Mouse (Mus musculus): Measurements from ENCODE around the gene Kcna7. TPM values are rescaled to one million over a fixed set of nuclear protein-coding genes. Genes with fewer than 3 reads are reported as not detected.

Kcna7 gene
- total and polyA plus RNA-seq, 2 experiments from 2014 or later = 0.06 TPM; not detected in 1

DNA sequence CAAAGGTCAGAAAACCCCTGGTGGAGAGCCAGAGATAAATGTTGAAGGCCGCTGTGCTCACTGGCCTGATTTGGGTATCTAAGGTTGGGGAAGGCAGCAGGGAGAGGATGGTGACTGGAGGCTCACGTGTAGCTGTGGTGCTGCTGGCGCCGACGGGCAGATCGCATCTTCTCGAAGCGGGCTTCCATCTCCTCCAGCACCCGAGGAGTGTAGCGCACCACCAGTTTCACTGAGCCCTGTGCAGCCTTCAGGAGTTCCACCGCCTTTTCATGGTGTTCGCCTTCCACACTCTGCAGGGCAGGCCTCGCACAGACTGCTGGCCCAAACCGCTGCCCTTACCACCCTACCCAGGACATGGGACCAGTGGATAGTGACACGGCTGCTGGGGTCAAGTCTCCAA is 37.3 kb upstream of the Kcna7 start:
- peaks cover 24% of the 10 kb centered on the region; the same call in 1 of the 2 replicates for H3K4me1 ChIP-seq (ENCODE audit: insufficient read depth, low read length)
- 75% methylated on average over 15 of the region's 15 CpGs for WGBS
- H3K9me3 ChIP-seq (ENCODE audit: low read length) = no peaks in the 10 kb centered on the region
- ATAC-seq (ENCODE audit: low FRiP score) = no peak
- no peak for TF ChIP-seq CTCF (IDR thresholded peaks at IDR 0.05)
- H3K4me2 ChIP-seq (ENCODE audit: low read depth, low read length, poor library complexity, severe bottlenecking) = peak overlapping the region; percentile 80
- H3K27me3 ChIP-seq (ENCODE audit: insufficient read depth, low read length) = no peaks in the 10 kb centered on the region
- H3K36me3 ChIP-seq (ENCODE audit: insufficient read depth, low read length) = peaks cover 3% of the 10 kb centered on the region; the same call in 1 of the 2 replicates
- H3K27ac ChIP-seq (ENCODE audit: low read depth, low read length) = no peak overlapping the region
- peak overlapping the region; percentile 86 for H3K4me3 ChIP-seq (ENCODE audit: low read depth, low read length)
- DNase-seq (ENCODE audit: low spot score) = no peak
- H3K9ac ChIP-seq (replicated peaks; ENCODE audit: low read length, poor library complexity, severe bottlenecking) = peak overlapping the region; percentile 63

DNA sequence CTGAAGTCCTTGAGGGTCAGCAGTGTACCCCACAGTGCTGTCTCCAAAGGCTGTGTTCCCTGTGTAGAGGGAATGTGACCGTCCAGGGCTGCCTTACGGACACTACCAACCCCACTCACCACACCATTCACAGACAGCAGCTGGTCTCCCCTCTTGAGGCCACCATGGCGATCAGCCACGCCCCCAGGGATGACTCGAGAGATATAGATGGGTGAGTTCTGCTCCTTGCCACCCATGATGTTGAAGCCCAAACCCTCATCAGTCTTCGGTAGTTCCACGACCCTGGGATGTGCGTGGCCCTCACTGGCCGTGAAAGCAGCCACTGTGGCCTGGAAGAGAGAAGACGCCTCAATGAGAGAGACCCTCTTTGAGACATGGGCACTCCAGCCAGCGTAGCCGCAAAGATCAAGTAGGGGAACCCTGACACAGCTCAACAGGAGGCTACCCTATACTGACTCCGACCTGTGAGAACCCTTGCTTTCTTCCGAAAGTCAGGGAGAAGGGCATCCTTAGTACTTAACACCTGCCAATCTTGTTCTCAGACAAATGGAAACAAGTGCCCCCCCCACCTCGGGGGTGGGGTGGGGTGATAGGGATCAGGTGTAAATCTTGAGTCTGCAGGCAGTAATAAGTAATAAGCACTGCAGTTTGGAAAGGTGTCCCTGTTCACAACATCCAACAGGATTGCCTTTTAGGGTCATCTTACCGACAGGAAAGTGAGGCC is 36.3 kb upstream of the Kcna7 start:
- ATAC-seq (ENCODE audit: low FRiP score) = no peak
- H3K4me2 ChIP-seq (ENCODE audit: low read depth, low read length, poor library complexity, severe bottlenecking) = peak overlapping the region; percentile 92
- H3K36me3 ChIP-seq (ENCODE audit: insufficient read depth, low read length) = peaks cover 7% of the 10 kb centered on the region
- H3K27ac ChIP-seq (ENCODE audit: low read depth, low read length) = no peak overlapping the region
- H3K4me1 ChIP-seq (ENCODE audit: insufficient read depth, low read length) = peaks cover 22% of the 10 kb centered on the region; the same call in 1 of the 2 replicates
- DNase-seq (ENCODE audit: low spot score) = no peak
- H3K4me3 ChIP-seq (ENCODE audit: low read depth, low read length) = peak overlapping the region; percentile 54
- no peaks in the 10 kb centered on the region for H3K27me3 ChIP-seq (ENCODE audit: insufficient read depth, low read length)
- no peak for TF ChIP-seq CTCF (IDR thresholded peaks at IDR 0.05)
- peak overlapping the region; percentile 66; the same call in 1 of the 2 replicates for H3K9ac ChIP-seq (replicated peaks; ENCODE audit: low read length, poor library complexity, severe bottlenecking)
- WGBS = 77% methylated on average over 16 of the region's 16 CpGs
- H3K9me3 ChIP-seq (ENCODE audit: low read length) = no peaks in the 10 kb centered on the region

DNA sequence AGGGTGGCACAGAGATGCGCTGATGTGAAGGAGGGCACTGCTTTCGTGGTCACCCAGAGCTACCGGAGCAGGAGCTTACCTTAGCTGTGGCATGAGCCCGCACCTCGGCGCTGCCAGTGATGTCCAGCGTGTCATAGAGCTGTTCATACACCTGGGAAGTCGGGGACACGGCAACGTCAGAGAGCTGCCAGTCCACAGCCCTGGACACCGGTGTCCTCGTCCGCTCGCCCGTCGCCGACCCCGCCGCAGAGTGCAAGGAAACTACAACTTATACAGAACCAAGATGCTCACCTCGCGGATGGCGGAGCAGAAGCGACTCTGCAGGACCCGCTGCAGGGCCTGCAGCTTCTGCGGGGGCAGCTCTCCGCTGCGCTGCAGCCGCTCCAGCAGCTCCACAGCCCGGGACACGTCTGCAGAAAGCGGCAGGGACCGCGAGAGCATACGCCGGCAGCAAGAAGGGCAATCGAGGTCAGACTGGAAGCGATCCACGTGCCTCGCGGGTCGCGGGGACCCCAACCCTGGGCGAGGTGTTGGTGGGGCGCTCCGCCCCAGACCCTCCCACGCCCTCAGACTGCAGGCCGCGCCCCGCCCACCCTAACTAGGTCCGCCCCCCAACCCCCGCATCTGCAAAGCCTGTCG is 35.5 kb upstream of the Kcna7 start:
- no peaks in the 10 kb centered on the region for H3K9me3 ChIP-seq (ENCODE audit: low read length)
- 7% methylated on average over 51 of the region's 52 CpGs for WGBS
- no peak for TF ChIP-seq CTCF (IDR thresholded peaks at IDR 0.05)
- H3K9ac ChIP-seq (replicated peaks; ENCODE audit: low read length, poor library complexity, severe bottlenecking) = peak overlapping the region; percentile 66
- peak overlapping the region; percentile 54 for H3K4me3 ChIP-seq (ENCODE audit: low read depth, low read length)
- H3K36me3 ChIP-seq (ENCODE audit: insufficient read depth, low read length) = peaks cover 7% of the 10 kb centered on the region
- DNase-seq (ENCODE audit: low spot score) (peak; percentile 47), ATAC-seq (ENCODE audit: low FRiP score) (peak; percentile 1; the same call in 1 of the 2 replicates)
- peak overlapping the region; percentile 92 for H3K4me2 ChIP-seq (ENCODE audit: low read depth, low read length, poor library complexity, severe bottlenecking)
- no peaks in the 10 kb centered on the region for H3K27me3 ChIP-seq (ENCODE audit: insufficient read depth, low read length)
- peaks cover 22% of the 10 kb centered on the region; the same call in 1 of the 2 replicates for H3K4me1 ChIP-seq (ENCODE audit: insufficient read depth, low read length)
- peak overlapping the region; percentile 39; the same call in 1 of the 2 replicates for H3K27ac ChIP-seq (ENCODE audit: low read depth, low read length)

DNA sequence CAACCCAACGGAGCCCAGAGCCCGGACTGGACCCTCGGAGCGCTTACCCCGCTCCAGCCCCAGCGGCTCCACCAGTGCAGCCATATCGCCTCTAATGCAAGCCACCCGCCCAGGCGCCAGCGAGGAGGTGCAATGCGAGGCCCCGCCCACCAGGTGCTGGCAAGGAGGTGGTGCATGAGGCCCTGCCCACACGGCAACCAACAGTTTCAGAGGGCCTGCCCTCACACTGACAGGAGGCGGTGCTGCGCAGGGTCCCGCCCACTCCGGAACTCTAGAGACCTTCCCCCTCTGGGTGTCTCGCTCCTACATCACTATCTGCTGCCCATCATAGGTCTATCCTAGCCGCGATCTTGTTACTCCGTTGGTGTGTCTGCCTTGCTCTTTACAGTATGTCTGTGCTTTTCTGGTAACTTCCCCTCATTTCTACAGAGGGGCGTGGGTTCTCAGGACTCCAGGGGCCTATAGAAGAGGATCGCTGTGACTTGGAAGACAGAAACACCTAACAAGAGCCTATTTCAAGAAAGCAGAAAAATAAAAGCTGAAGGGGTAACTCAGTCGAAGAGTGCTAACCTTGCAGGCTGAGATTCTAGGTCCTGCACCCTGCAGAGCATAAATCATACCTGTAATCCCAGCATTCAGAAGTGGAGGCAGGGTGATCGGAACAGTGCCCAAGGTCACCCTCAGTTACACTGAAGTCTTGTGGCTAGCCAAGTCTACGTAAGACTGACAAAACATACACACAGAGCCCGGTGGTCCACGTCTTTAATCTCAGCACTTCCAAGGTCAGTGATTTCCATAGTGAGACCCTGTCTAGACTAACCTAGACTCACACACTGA is 34.8 kb upstream of the Kcna7 start, which contains the start of gene Lin7b:
Lin7b (minus strand) TSS at position 109 of the 837 bp plus-strand sequence.
- H3K36me3 ChIP-seq (ENCODE audit: insufficient read depth, low read length) = peaks cover 10% of the 10 kb centered on the region
- H3K4me1 ChIP-seq (ENCODE audit: insufficient read depth, low read length) = peaks cover 15% of the 10 kb centered on the region; the same call in 1 of the 2 replicates
- H3K9ac ChIP-seq (replicated peaks; ENCODE audit: low read length, poor library complexity, severe bottlenecking) = peak within 1 kb of the TSS; percentile 66
- DNase-seq (ENCODE audit: low spot score) (peak; percentile 85), ATAC-seq (ENCODE audit: low FRiP score) (peak; percentile 35)
- no peaks in the 10 kb centered on the region for H3K27me3 ChIP-seq (ENCODE audit: insufficient read depth, low read length)
- H3K4me2 ChIP-seq (ENCODE audit: low read depth, low read length, poor library complexity, severe bottlenecking) = peak within 1 kb of the TSS; percentile 92
- 12% methylated on average over 25 of the region's 28 CpGs for WGBS
- peak within 1 kb of the TSS; percentile 39; the same call in 1 of the 2 replicates for H3K27ac ChIP-seq (ENCODE audit: low read depth, low read length)
- H3K4me3 ChIP-seq (ENCODE audit: low read depth, low read length) = peak within 1 kb of the TSS; percentile 54
- H3K9me3 ChIP-seq (ENCODE audit: low read length) = no peaks in the 10 kb centered on the region
- peak; percentile 40 for TF ChIP-seq CTCF (IDR thresholded peaks at IDR 0.05)

DNA sequence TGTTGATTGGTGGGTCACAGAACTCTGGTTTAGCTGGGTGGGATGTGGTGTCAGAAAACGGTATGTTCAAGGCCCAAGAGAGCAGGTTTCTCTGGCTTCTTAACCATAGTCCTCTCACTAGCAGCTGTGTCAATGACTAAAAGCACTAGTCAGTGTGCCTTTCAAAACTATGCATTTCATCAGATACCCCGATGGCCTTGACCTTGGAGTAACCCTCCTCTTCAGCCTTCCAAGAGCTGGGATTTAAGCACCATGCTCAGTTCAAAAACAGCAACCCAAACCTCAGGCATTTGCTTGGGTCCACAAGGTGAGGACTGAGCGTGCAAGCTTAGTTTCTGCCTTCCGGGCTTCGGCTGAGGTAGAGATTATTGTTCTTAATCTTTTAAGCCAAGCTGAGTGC is 33.1 kb upstream of the Kcna7 start:
- Histone ChIP-seq H3K27me3 (ENCODE audit: insufficient read depth, low read length) (no peaks in the 10 kb centered on the region), H3K4me3 (ENCODE audit: low read depth, low read length) (no peak overlapping the region), H3K4me1 (ENCODE audit: insufficient read depth, low read length) (peaks cover 15% of the 10 kb centered on the region; the same call in 1 of the 2 replicates), H3K9ac (replicated peaks; ENCODE audit: low read length, poor library complexity, severe bottlenecking) (no peak overlapping the region), H3K36me3 (ENCODE audit: insufficient read depth, low read length) (peaks cover 26% of the 10 kb centered on the region), H3K4me2 (ENCODE audit: low read depth, low read length, poor library complexity, severe bottlenecking) (no peak overlapping the region), H3K27ac (ENCODE audit: low read depth, low read length) (no peak overlapping the region), H3K9me3 (ENCODE audit: low read length) (no peaks in the 10 kb centered on the region)
- 82% methylated on average over 5 of the region's 5 CpGs for WGBS
- TF ChIP-seq CTCF (IDR thresholded peaks at IDR 0.05) = no peak
- DNase-seq (ENCODE audit: low spot score) (no peak), ATAC-seq (ENCODE audit: low FRiP score) (no peak)

All from midbrain, postnatal 0 days (tissue).